Mouse (Mus musculus) liver, embryonic 14.5 days (tissue): ENCODE measurements around the gene B230307C23Rik. TPM values are rescaled to one million over a fixed set of nuclear protein-coding genes. Genes with fewer than 3 reads are reported as not detected.

Experiments
- ATAC-seq: fragments of 200-750 bp; cut with Nextera tagmentation; 2 replicates; pipeline ENCODE4 v1.8.0; 2017; ENCODE audit warnings: moderate number of reproducible peaks, mild to moderate bottlenecking, moderate library complexity; ENCODE audit not compliant: insufficient read depth
- DNase-seq, 3 experiments: peaks; one replicate each; pipeline ENCODE4 v3.0.0-alpha.2; 2012 to 2013; ENCODE audit warnings: low read depth in 3 of 3, low spot score in 3 of 3
- H3K27ac ChIP-seq: fragments of 300-500 bp; sonication (generic); 2 replicates; pipeline ENCODE4 v1.5.1; 2014; ENCODE audit warnings: moderate library complexity, mild to moderate bottlenecking, control low read depth, inconsistent platforms
- H3K27me3 ChIP-seq: fragments of 300-500 bp; sonication (generic); 2 replicates; pipeline ENCODE4 v1.6.1; 2014; ENCODE audit warnings: mild to moderate bottlenecking, low read length, moderate library complexity; ENCODE audit not compliant: control insufficient read depth, insufficient read depth
- H3K36me3 ChIP-seq: fragments of 300-500 bp; sonication (generic); replicated peaks from 2 replicates; pipeline ENCODE4 v1.6.1; 2014; ENCODE audit warnings: low read depth; ENCODE audit not compliant: control insufficient read depth, insufficient read depth
- H3K4me1 ChIP-seq, 2 experiments: fragments of 200-500 bp in 1 of 2; fragments of 300-500 bp in 1 of 2; sonication (generic) in 1 of 2; replicated peaks; 2 replicates each; pipeline ENCODE4 v1.6.1; 2012 to 2014; ENCODE audit warnings: antibody characterized with exemption in 1 of 2, inconsistent platforms in 1 of 2, low read length in 1 of 2; ENCODE audit not compliant: control insufficient read depth in 2 of 2, insufficient read depth in 2 of 2
- H3K4me2 ChIP-seq: fragments of 300-500 bp; sonication (generic); 2 replicates; pipeline ENCODE4 v1.6.1; 2014; ENCODE audit warnings: low read depth, mild to moderate bottlenecking, control low read depth, moderate library complexity
- H3K4me3 ChIP-seq, 2 experiments: fragments of 200-500 bp in 1 of 2; fragments of 300-500 bp in 1 of 2; sonication (generic) in 1 of 2; 2 replicates each; pipeline ENCODE4 v1.5.1; 2012 to 2014; ENCODE audit warnings: low read depth in 2 of 2, low read length in 2 of 2, mild to moderate bottlenecking in 2 of 2, control low read depth in 1 of 2, inconsistent platforms in 1 of 2, moderate library complexity in 1 of 2; ENCODE audit not compliant: insufficient read depth in 1 of 2
- H3K9ac ChIP-seq: fragments of 300-500 bp; sonication (generic); replicated peaks from 2 replicates; pipeline ENCODE4 v1.6.1; 2014; ENCODE audit warnings: mild to moderate bottlenecking, control low read depth, moderate library complexity
- H3K9me3 ChIP-seq: fragments of 300-500 bp; sonication (generic); 2 replicates; pipeline ENCODE4 v1.6.1; 2016; ENCODE audit warnings: low read length, mixed read lengths; ENCODE audit not compliant: control insufficient read depth
- CTCF ChIP-seq: IDR thresholded peaks from 2 replicates; pipeline ENCODE4 v1.5.1; 2016; ENCODE audit warnings: antibody characterized with exemption, low read depth, control low read depth
- EP300 ChIP-seq: IDR thresholded peaks from 2 replicates; pipeline ENCODE4 v1.6.1; 2016; ENCODE audit warnings: antibody characterized with exemption, low read depth
- WGBS: fragments of 180-500 bp; shearing (Covaris S2); extraction: QIAGEN DNeasy Blood & Tissue Kit; methylation state at CpG from one replicate; pipeline ENCODE4 v1.1.7; 2014; ENCODE audit not compliant: insufficient replicate concordance; 5-methylcytosine and 5-hydroxymethylcytosine counted together
- polyA plus RNA-seq, 2 experiments: library from polyadenylated mRNA; depleted of rRNA in 1 of 2; stranded (reverse) in 1 of 2; unstranded in 1 of 2; fragments of >200 nt; fragmentation: Nextera tagmentation in 1 of 2; extraction: Ambion mirVana in 1 of 2; gene quantifications; 2 replicates each; pipeline versions ENCODE4 v1.2.1 to v1.2.3; 2012 to 2014

The B230307C23Rik gene
- polyA plus RNA-seq, 2 experiments: 7.1 to 12.2 TPM

GRCm38 (mm10) chr16:97961381-97962150 lies 35.5 kb upstream of the B230307C23Rik start:
- peak overlapping the region; percentile 73 for H3K9ac ChIP-seq
- H3K27me3 ChIP-seq: no peaks in the 10 kb centered on the region
- peak overlapping the region; percentile 70 to 72 for H3K4me3 ChIP-seq
- WGBS: 5% methylated on average over 36 of the region's 36 CpGs
- H3K27ac ChIP-seq: peak overlapping the region; percentile 70
- no peaks in the 10 kb centered on the region for H3K36me3 ChIP-seq
- H3K9me3 ChIP-seq: no peaks in the 10 kb centered on the region
- TF ChIP-seq EP300 (no peak), CTCF (no peak)
- peaks cover 40% of the 10 kb centered on the region in 2 experiments for H3K4me1 ChIP-seq
- H3K4me2 ChIP-seq: peak overlapping the region; percentile 75
- 0 out of 2 replicates have a peak, but pooled peaks have one; percentile 1 for ATAC-seq
- no peak for DNase-seq

GRCm38 (mm10) chr16:97962151-97962948 lies 34.8 kb upstream of the B230307C23Rik start, which contains the start of the genes C2cd2 and Zbtb21:
TSS of gene C2cd2 (minus strand) at chr16:97962598.
TSS of gene Zbtb21 (minus strand) at chr16:97962622.
- ATAC-seq (peak; percentile 97), DNase-seq (peak; percentile 83 to 86 (median 85))
- under 1% methylated on average over 78 of the region's 78 CpGs for WGBS
- no peaks in the 10 kb centered on the region for H3K36me3 ChIP-seq
- peak within 1 kb of the TSS; percentile 73 for H3K9ac ChIP-seq
- H3K4me3 ChIP-seq: peak within 1 kb of the TSS; percentile 70 to 72
- H3K4me1 ChIP-seq: peaks cover 37 to 39% of the 10 kb centered on the region in 2 experiments
- no peaks in the 10 kb centered on the region for H3K27me3 ChIP-seq
- no peaks in the 10 kb centered on the region for H3K9me3 ChIP-seq
- H3K4me2 ChIP-seq: peak within 1 kb of the TSS; percentile 75
- TF ChIP-seq CTCF (no peak), EP300 (no peak)
- peak within 1 kb of the TSS; percentile 70 for H3K27ac ChIP-seq

- ATAC-seq (no peak), DNase-seq (no peak)
- H3K9me3 ChIP-seq: no peaks in the 10 kb centered on the region
- no peaks in the 10 kb centered on the region for H3K36me3 ChIP-seq
- TF ChIP-seq EP300 (no peak), CTCF (no peak)
- no peak overlapping the region for H3K4me2 ChIP-seq
- peaks cover 25 to 27% of the 10 kb centered on the region in 2 experiments for H3K4me1 ChIP-seq
- H3K27me3 ChIP-seq: no peaks in the 10 kb centered on the region
- no peak overlapping the region for H3K27ac ChIP-seq
- H3K9ac ChIP-seq: no peak overlapping the region
- 57% methylated on average over 3 of the region's 3 CpGs for WGBS
- H3K4me3 ChIP-seq: no peak overlapping the region
Observed at GRCm38 (mm10) chr16:97963956-97964540, 33.1 kb upstream of the B230307C23Rik start.

GRCm38 (mm10) chr16:97977277-97977676 lies 19.8 kb upstream of the B230307C23Rik start:
- Histone ChIP-seq H3K9me3 (no peaks in the 10 kb centered on the region), H3K4me2 (no peak overlapping the region), H3K4me1 (peaks cover 0 to 8% of the 10 kb centered on the region in 2 experiments; a peak in 2 of 4 replicates), H3K4me3 (no peak overlapping the region), H3K9ac (no peak overlapping the region), H3K27ac (no peak overlapping the region), H3K36me3 (no peaks in the 10 kb centered on the region), H3K27me3 (no peaks in the 10 kb centered on the region)
- peak; percentile 64 for TF ChIP-seq EP300
- TF ChIP-seq CTCF: no peak
- 19% methylated on average over 1 of the region's 1 CpGs for WGBS
- peak; percentile 89 for ATAC-seq
- no peak for DNase-seq
